Mouse (Mus musculus): Measurements from ENCODE around the gene Tmem145. TPM values are rescaled to one million over a fixed set of nuclear protein-coding genes. Genes with fewer than 3 reads are reported as not detected.

The Tmem145 gene
- polyA plus RNA-seq, 1 experiment = 1.3 TPM

- H3K36me3 ChIP-seq (ENCODE audit: control insufficient read depth, insufficient read depth, low read length) = no peaks in the 10 kb centered on the region
- TF ChIP-seq CTCF (IDR thresholded peaks at IDR 0.05; ENCODE audit: control insufficient read depth, insufficient read depth, insufficient replicate concordance, low read depth, low read length) = peak; percentile 44; the same call in 1 of the 2 replicates
- peak; percentile 44; the same call in 1 of the 2 replicates for TF ChIP-seq POLR2A (IDR thresholded peaks at IDR 0.05; ENCODE audit: control insufficient read depth, low read depth, low read length)
- H3K27me3 ChIP-seq (ENCODE audit: control insufficient read depth, insufficient read depth, low read length) = no peaks in the 10 kb centered on the region
- H3K27ac ChIP-seq (ENCODE audit: control insufficient read depth, insufficient read depth, low read depth, low read length) = peak overlapping the region; percentile 89
- H3K4me1 ChIP-seq (ENCODE audit: control insufficient read depth, insufficient read depth, low read length) = peaks cover 44% of the 10 kb centered on the region
- peak overlapping the region; percentile 69 for H3K4me3 ChIP-seq (ENCODE audit: control insufficient read depth, low read depth, low read length)
These were observed 27.4 kb upstream of the Tmem145 start for GRCm38 (mm10) chr7:25278341-25279075.

GRCm38 (mm10) chr7:25279076-25279860, 26.6 kb upstream of the Tmem145 start:
- Histone ChIP-seq H3K4me3 (ENCODE audit: control insufficient read depth, low read depth, low read length) (peak overlapping the region; percentile 69), H3K36me3 (ENCODE audit: control insufficient read depth, insufficient read depth, low read length) (no peaks in the 10 kb centered on the region), H3K4me1 (ENCODE audit: control insufficient read depth, insufficient read depth, low read length) (peaks cover 48% of the 10 kb centered on the region), H3K27ac (ENCODE audit: control insufficient read depth, insufficient read depth, low read depth, low read length) (peak overlapping the region; percentile 87), H3K27me3 (ENCODE audit: control insufficient read depth, insufficient read depth, low read length) (no peaks in the 10 kb centered on the region)
- TF ChIP-seq POLR2A (IDR thresholded peaks at IDR 0.05; ENCODE audit: control insufficient read depth, low read depth, low read length) = no peak; the same call in 1 of the 2 replicates
- TF ChIP-seq CTCF (IDR thresholded peaks at IDR 0.05; ENCODE audit: control insufficient read depth, insufficient read depth, insufficient replicate concordance, low read depth, low read length) = no peak

GRCm38 (mm10) chr7:25279861-25280791, 25.8 kb upstream of the Tmem145 start:
- peak overlapping the region; percentile 87 for H3K27ac ChIP-seq (ENCODE audit: control insufficient read depth, insufficient read depth, low read depth, low read length)
- no peaks in the 10 kb centered on the region for H3K27me3 ChIP-seq (ENCODE audit: control insufficient read depth, insufficient read depth, low read length)
- TF ChIP-seq CTCF (IDR thresholded peaks at IDR 0.05; ENCODE audit: control insufficient read depth, insufficient read depth, insufficient replicate concordance, low read depth, low read length) (no peak), POLR2A (IDR thresholded peaks at IDR 0.05; ENCODE audit: control insufficient read depth, low read depth, low read length) (no peak)
- peaks cover 50% of the 10 kb centered on the region for H3K4me1 ChIP-seq (ENCODE audit: control insufficient read depth, insufficient read depth, low read length)
- H3K36me3 ChIP-seq (ENCODE audit: control insufficient read depth, insufficient read depth, low read length) = peaks cover 2% of the 10 kb centered on the region; the same call in 1 of the 2 replicates
- peak overlapping the region; percentile 69; the same call in 1 of the 2 replicates for H3K4me3 ChIP-seq (ENCODE audit: control insufficient read depth, low read depth, low read length)

GRCm38 (mm10) chr7:25281166-25281733, 24.7 kb upstream of the Tmem145 start:
- Histone ChIP-seq H3K27me3 (ENCODE audit: control insufficient read depth, insufficient read depth, low read length) (no peaks in the 10 kb centered on the region), H3K4me1 (ENCODE audit: control insufficient read depth, insufficient read depth, low read length) (peaks cover 47% of the 10 kb centered on the region), H3K36me3 (ENCODE audit: control insufficient read depth, insufficient read depth, low read length) (peaks cover 2% of the 10 kb centered on the region; the same call in 1 of the 2 replicates), H3K27ac (ENCODE audit: control insufficient read depth, insufficient read depth, low read depth, low read length) (peak overlapping the region; percentile 82), H3K4me3 (ENCODE audit: control insufficient read depth, low read depth, low read length) (peak overlapping the region; percentile 64)
- TF ChIP-seq CTCF (IDR thresholded peaks at IDR 0.05; ENCODE audit: control insufficient read depth, insufficient read depth, insufficient replicate concordance, low read depth, low read length) = no peak
- no peak for TF ChIP-seq POLR2A (IDR thresholded peaks at IDR 0.05; ENCODE audit: control insufficient read depth, low read depth, low read length)

GRCm38 (mm10) chr7:25281734-25282601, 23.9 kb upstream of the Tmem145 start:
- Histone ChIP-seq H3K27ac (ENCODE audit: control insufficient read depth, insufficient read depth, low read depth, low read length) (peak overlapping the region; percentile 93), H3K4me1 (ENCODE audit: control insufficient read depth, insufficient read depth, low read length) (peaks cover 47% of the 10 kb centered on the region), H3K27me3 (ENCODE audit: control insufficient read depth, insufficient read depth, low read length) (no peaks in the 10 kb centered on the region), H3K4me3 (ENCODE audit: control insufficient read depth, low read depth, low read length) (peak overlapping the region; percentile 95), H3K36me3 (ENCODE audit: control insufficient read depth, insufficient read depth, low read length) (peaks cover 2% of the 10 kb centered on the region)
- TF ChIP-seq CTCF (IDR thresholded peaks at IDR 0.05; ENCODE audit: control insufficient read depth, insufficient read depth, insufficient replicate concordance, low read depth, low read length) (no peak), POLR2A (IDR thresholded peaks at IDR 0.05; ENCODE audit: control insufficient read depth, low read depth, low read length) (peak; percentile 64)
